Mouse (Mus musculus) megakaryocyte, embryonic 14.5 days (primary cell): ENCODE measurements around the gene Zfp941. TPM values are rescaled to one million over a fixed set of nuclear protein-coding genes. Genes with fewer than 3 reads are reported as not detected.

Experiments
- H3K27me3 ChIP-seq: replicated peaks from 2 replicates; pipeline ENCODE3; 2012; ENCODE audit warnings: inconsistent platforms
- H3K36me3 ChIP-seq: replicated peaks from 2 replicates; pipeline ENCODE3; 2012; ENCODE audit warnings: low read length, inconsistent platforms, mixed read lengths
- H3K4me1 ChIP-seq: 2 replicates; pipeline ENCODE4 v1.6.1; 2012; ENCODE audit warnings: inconsistent platforms
- H3K4me3 ChIP-seq: replicated peaks from 2 replicates; pipeline ENCODE3; 2012; ENCODE audit warnings: moderate library complexity, mild to moderate bottlenecking, inconsistent platforms
- H3K9me3 ChIP-seq: 2 replicates; pipeline ENCODE4 v1.6.1; 2012; ENCODE audit warnings: inconsistent platforms
- FLI1 ChIP-seq: IDR thresholded peaks from 2 replicates; pipeline ENCODE4 v1.6.1; 2012; ENCODE audit warnings: low read length, inconsistent platforms, mixed read lengths
- GATA1 ChIP-seq: IDR thresholded peaks from 3 replicates; pipeline ENCODE4 v1.6.1; 2012; ENCODE audit warnings: mixed read lengths, low read length, inconsistent platforms, borderline replicate concordance
- polyA plus RNA-seq: library from polyadenylated mRNA; stranded (reverse); fragments of >175 nt; gene quantifications from 2 replicates; pipeline ENCODE4 v1.2.3, GENCODE M21; 2012; ENCODE audit warnings: low replicate concordance; ENCODE audit not compliant: insufficient read depth

Zfp941 gene
- polyA plus RNA-seq, 1 experiment = not detected

DNA sequence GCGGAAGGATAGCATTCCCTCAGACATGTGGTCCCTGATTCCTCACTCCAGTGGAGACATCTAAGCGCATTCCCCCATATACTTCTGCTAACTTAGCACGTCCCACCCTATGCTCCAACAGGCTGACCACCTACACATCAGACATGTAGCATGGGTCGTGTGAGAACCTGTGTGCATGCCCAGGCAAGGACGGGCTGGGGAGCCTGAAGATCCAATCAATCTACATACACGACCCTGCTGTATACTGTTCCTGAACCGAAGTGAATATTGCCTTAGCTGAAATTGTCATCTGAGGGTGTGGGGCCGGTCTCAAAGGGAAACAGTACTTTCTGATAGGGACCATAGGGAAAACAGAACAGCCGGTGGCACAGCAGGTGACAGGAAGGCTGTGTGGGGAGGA lies 33.2 kb upstream of the Zfp941 start:
- H3K36me3 ChIP-seq = peaks cover 74% of the 10 kb centered on the region

DNA sequence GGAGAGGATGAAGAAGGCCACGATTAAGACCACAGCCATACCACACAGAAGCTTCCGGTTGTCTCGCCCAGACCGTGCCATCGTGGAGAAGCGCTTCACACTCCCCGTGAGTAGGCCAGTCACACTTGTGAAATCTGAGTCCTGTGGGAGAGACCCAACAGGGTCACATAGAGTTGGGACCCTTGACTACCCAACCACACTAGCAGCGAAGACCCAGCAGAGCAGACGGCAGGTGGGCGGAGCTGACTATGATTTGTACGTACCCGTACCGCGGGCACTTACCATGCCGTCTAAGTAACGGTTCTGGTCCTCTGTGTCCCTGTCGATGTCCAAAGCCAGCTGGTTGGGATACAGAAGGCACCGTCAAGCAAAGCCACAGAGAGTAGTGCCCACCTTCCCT lies 32.5 kb upstream of the Zfp941 start:
- Histone ChIP-seq H3K9me3 (no peaks in the 10 kb centered on the region), H3K36me3 (peaks cover 69% of the 10 kb centered on the region), H3K4me1 (peaks cover 77% of the 10 kb centered on the region), H3K27me3 (no peaks in the 10 kb centered on the region), H3K4me3 (peak overlapping the region; percentile 100)
- no peak for TF ChIP-seq FLI1
- no peak for TF ChIP-seq GATA1

More for the DNA sequence above, 33.2 kb upstream of the Zfp941 start:
- no peaks in the 10 kb centered on the region for H3K27me3 ChIP-seq
- H3K4me1 ChIP-seq = peaks cover 80% of the 10 kb centered on the region
- peak overlapping the region; percentile 100 for H3K4me3 ChIP-seq
- TF ChIP-seq FLI1 (no peak), GATA1 (no peak)
- H3K9me3 ChIP-seq = no peaks in the 10 kb centered on the region

DNA sequence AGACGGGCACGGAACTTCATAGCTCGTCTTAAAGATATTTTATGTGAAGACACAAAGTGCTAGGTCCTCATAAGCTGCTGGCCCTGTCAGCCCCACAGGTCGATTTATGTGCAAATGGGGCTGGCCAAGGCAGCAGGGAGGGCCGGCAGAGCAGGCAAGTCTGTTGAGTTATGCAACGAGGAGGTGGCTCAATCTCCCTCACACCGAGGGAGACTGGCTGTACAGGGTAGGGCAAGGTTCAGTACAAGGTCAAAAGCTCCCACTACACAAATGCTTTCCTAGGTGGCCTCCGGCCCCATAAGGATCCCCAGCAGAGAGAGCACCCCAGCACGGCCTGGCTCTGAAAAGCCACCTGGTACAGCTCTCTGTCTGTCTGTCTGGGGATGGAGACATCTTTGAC lies 31.4 kb upstream of the Zfp941 start:
- Histone ChIP-seq H3K4me1 (peaks cover 70% of the 10 kb centered on the region), H3K36me3 (peaks cover 58% of the 10 kb centered on the region), H3K4me3 (peak overlapping the region; percentile 60), H3K27me3 (no peaks in the 10 kb centered on the region), H3K9me3 (no peaks in the 10 kb centered on the region)
- TF ChIP-seq GATA1 (no peak), FLI1 (no peak)

DNA sequence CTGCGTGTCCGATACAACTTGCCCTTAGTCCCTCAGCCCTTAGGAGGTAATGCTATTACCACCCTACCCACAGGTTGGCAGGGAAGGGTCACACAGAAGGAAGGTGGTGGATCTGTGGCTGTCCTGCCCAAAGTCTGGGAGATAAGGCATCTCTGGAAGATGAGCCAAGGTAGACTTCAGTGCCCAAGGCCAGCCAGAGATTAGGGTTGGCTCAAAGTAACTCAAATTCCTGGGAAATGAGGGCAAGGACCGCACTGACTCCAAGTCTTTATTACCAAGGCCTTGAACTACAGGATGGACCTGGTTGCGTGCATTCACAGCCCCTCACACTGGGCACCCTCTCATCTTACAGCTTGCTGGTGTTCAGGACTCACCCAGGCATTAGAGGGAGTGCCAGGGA lies 29.9 kb upstream of the Zfp941 start:
- H3K4me1 ChIP-seq = peaks cover 76% of the 10 kb centered on the region
- peaks cover 3% of the 10 kb centered on the region for H3K27me3 ChIP-seq
- peaks cover 51% of the 10 kb centered on the region for H3K36me3 ChIP-seq
- no peak overlapping the region for H3K4me3 ChIP-seq
- no peaks in the 10 kb centered on the region for H3K9me3 ChIP-seq
- TF ChIP-seq FLI1 (no peak), GATA1 (no peak)

DNA sequence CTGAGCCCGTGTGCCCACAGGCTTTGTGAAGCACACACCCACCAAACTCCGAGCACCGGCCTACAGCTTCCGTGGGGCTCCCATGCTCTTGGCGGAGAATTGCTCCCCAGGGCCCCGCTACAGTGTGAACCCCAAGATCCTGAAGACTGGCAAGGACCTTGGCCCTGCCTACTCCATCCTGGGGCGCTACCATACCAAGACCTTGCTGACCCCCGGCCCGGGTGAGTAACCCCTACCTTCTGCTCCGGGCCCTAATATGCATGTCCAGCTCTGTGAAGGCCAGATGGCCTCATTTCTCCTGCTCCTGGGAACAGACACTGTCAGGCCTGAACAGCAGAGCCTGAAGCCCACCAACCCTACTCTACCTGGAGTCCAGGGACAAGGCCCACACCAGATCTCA lies 26.6 kb upstream of the Zfp941 start:
- peaks cover 76% of the 10 kb centered on the region for H3K4me1 ChIP-seq
- H3K9me3 ChIP-seq = no peaks in the 10 kb centered on the region
- peaks cover 14% of the 10 kb centered on the region for H3K27me3 ChIP-seq
- TF ChIP-seq FLI1 = no peak
- TF ChIP-seq GATA1 = no peak
- H3K4me3 ChIP-seq = no peak overlapping the region
- peaks cover 34% of the 10 kb centered on the region for H3K36me3 ChIP-seq

DNA sequence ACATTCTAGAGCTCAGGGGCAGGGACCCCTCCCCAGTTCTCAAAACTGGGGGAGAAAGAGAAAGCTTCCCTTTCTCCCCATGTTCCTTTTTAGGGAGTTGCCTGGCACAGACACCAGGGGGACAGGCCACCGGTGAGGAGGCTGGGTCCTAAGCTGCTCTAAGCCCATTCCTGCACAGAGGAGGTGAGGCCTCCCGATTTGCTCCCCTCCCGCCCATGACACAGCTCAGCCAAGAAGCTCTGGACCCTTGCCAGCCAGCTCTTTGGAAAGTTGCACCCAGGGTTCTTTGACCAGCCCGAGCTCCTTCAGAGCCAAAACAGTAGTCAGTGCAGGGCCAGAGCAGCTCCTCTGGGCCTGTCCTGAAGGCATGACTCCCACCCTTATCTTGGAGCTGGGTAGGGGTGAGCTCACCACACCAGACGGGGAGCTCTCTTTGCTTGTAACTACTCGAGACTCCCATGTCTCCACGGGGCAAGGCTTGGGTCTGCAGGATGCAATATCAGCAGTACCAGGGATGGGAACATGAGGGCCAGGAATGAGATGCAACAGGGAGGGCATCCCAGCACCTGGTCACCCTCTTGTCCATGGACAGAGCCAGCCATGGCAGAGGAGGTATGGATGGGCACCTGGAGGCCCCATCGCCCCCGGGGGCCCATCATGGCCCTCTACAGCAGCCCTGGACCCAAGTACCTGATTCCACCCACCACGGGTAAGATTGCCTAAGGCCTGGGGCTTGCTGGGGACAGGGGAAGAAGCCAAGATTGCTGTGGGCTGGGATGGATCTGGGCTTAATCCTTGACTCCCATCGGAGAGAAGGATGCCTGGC lies 26.0 kb upstream of the Zfp941 start, which contains the start of gene Odf3:
Gene Odf3, plus strand, starts transcription at position 51 of the 826 bp plus-strand sequence.
- Histone ChIP-seq H3K9me3 (no peaks in the 10 kb centered on the region), H3K27me3 (peaks cover 21% of the 10 kb centered on the region), H3K4me1 (peaks cover 70% of the 10 kb centered on the region), H3K4me3 (peak within 1 kb of the TSS; percentile 33), H3K36me3 (peaks cover 28% of the 10 kb centered on the region)
- TF ChIP-seq FLI1 = no peak

DNA sequence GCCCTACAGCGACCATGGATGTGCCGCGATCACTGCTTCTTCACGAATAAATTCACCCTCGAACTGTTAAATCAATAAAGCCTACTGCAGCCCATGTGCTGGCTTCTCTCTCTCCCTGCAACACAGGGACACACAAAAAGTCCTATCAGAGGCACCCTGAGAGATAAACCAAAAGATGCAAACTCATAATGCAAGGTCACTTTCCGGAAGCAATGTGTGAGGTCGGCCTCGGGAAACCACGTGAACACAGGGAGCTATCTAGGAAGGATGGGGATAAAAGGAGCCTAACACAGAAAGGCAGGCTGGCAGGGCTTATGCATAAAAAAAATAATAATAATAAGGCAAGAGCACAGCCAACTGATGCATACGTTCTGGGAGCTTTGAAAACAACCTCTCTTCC lies 24.7 kb upstream of the Zfp941 start:
- H3K9me3 ChIP-seq = no peaks in the 10 kb centered on the region
- peak overlapping the region; percentile 83 for H3K4me3 ChIP-seq
- H3K36me3 ChIP-seq = peaks cover 15% of the 10 kb centered on the region
- H3K27me3 ChIP-seq = peaks cover 30% of the 10 kb centered on the region
- TF ChIP-seq FLI1 = no peak
- peaks cover 59% of the 10 kb centered on the region for H3K4me1 ChIP-seq

DNA sequence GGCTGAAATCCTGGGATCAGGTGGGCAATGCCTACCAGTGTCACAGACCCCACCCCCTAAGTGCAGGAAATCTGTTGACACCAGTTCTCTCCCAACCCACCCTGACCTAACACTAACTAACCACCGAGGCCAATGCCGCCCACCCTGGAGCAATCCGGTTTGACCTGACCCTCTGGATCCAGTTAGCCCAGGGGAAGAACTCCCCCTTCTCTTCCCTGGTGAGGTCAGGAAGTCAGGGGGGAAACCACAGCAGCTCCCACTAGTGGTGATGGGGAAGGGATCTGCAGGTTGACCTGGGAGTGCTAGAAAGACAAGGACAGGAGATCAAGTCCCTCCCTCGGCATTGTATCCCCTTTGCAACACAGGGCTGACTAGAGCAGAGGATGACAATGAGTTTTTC lies 23.7 kb upstream of the Zfp941 start:
- TF ChIP-seq GATA1 (no peak), FLI1 (no peak)
- H3K9me3 ChIP-seq = no peaks in the 10 kb centered on the region
- H3K4me1 ChIP-seq = peaks cover 57% of the 10 kb centered on the region
- H3K36me3 ChIP-seq = peaks cover 7% of the 10 kb centered on the region
- peak overlapping the region; percentile 15 for H3K4me3 ChIP-seq
- peaks cover 40% of the 10 kb centered on the region for H3K27me3 ChIP-seq

DNA sequence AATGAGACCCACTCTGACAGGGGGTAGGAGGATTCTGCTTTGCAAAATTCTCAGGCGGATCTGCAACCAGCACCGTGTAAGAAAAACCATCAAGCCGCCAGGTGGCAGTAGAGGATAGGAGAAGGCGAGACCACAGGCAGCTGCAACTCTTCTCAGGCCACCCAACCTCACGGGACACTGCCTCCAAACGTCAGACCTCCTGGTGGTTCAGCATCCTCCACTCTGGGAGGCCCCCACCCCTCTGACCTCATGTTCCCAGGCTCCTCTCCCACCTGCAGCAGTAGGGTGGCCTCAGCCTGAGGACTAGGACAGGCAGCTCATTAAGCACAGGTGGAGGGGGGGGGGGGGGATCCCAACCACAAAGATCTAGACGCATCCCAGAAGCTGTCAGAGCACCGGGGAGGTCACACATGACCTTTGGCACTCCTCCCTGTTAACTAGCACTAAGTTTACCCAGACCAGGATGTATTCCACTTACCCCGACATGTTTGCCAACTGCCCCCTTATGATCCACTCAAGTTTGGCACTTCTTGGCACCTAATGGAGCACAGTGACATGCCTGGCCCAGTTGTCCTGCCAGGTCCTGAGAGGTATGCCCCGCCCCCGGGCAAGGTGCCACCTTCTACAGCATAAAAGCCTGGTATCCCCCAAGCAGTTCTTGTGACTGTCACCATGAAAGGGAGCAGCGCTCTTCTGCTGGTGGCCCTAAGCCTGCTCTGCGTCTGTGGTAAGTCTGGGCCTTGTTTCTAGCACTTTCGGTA lies 23.1 kb upstream of the Zfp941 start, which contains the start of gene Scgb1c1:
Gene Scgb1c1, plus strand, starts transcription at position 643 of the 761 bp plus-strand sequence.
- peaks cover 1% of the 10 kb centered on the region for H3K36me3 ChIP-seq
- H3K4me1 ChIP-seq = peaks cover 51% of the 10 kb centered on the region
- TF ChIP-seq FLI1 (no peak), GATA1 (no peak)
- peak within 1 kb of the TSS; percentile 83 for H3K4me3 ChIP-seq
- no peaks in the 10 kb centered on the region for H3K9me3 ChIP-seq
- peaks cover 46% of the 10 kb centered on the region for H3K27me3 ChIP-seq

DNA sequence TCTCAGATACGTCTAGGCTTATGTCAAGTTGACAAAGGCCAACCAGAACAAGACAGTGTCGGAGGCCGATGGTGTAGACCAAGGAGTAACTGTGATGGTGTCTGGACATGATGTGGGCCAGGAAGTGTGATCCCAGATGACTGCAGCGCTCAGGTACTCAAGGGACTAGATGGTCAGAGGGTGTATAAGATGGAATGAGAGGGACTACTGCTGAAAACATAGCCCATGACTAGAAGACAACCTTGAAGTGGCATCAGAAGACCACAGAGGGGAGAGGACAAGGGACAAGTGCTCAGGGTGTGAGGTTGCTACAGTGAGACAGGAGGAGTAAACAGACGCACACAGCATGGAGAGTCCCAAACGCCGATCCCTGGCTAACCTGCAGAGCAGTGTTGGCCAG lies 21.8 kb upstream of the Zfp941 start:
- H3K4me3 ChIP-seq = no peak overlapping the region
- TF ChIP-seq FLI1 (no peak), GATA1 (no peak)
- H3K4me1 ChIP-seq = peaks cover 47% of the 10 kb centered on the region
- H3K27me3 ChIP-seq = peaks cover 57% of the 10 kb centered on the region
- no peaks in the 10 kb centered on the region for H3K9me3 ChIP-seq
- no peaks in the 10 kb centered on the region for H3K36me3 ChIP-seq
